10 mouse cellular contexts compared by ENCODE assay signal in the genomic region with DNA sequence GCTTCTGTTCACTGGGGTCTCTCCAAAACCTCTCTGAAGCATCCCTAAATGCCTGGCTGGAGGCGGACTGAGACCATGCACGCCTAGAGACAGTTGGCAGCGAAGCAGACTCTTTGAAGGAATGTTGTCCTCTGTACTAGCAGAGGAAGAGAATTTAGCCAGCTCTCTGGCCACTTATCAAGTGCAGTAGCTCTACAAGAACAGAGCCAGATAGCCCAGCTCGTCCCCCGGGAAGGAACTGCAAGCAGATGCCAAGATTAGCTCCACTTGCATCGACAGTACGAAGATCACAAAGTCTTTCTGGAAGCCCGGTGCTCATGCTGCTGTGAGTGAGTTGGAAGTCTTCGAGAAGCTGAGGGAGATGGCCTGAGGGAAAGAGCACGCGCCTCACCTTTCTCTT.
DNase-seq lines count a peak whose midpoint lies in the region; ATAC-seq lines count a peak whose summit lies in the region.
"Had no signal": no experiment of that assay in that cellular context is flagged by ENCODE, and none has a peak within 500 bp of the region (broad histone marks: within the 10 kb centered on the region; RNA-seq: fewer than 3 reads in every experiment).

No protein-coding gene starts in this region.

- no peaks in the 10 kb centered on the region for H3K27me3 ChIP-seq in heart, embryonic 12.5 days (replicated peaks)
- H3K27me3 ChIP-seq: liver, embryonic 13.5 days had no signal

- no peaks in the 10 kb centered on the region for H3K9me3 ChIP-seq in heart, embryonic 12.5 days (replicated peaks)
- H3K9me3 ChIP-seq: liver, embryonic 13.5 days had no signal

- no peak overlapping the region for H3K9ac ChIP-seq in heart, embryonic 12.5 days
- H3K9ac ChIP-seq: liver, embryonic 13.5 days had no signal

- ATAC-seq in heart, embryonic 12.5 days (ENCODE audit: insufficient number of reproducible peaks, low FRiP score), result no peak
- no peak for ATAC-seq in CD4-positive, CD25-positive, alpha-beta regulatory T cell, adult 4 months

- peaks cover 57% of the 10 kb centered on the region for H3K4me1 ChIP-seq in heart, embryonic 12.5 days (replicated peaks)

- WGBS in heart, embryonic 12.5 days, result 32% methylated on average over 11 of the region's 11 CpGs

- H3K4me3 ChIP-seq in heart, embryonic 12.5 days, result no peak overlapping the region
- H3K4me3 ChIP-seq: liver, embryonic 13.5 days had no signal

- no peak overlapping the region for H3K4me2 ChIP-seq in heart, embryonic 12.5 days
- H3K4me2 ChIP-seq: liver, embryonic 13.5 days had no signal

- no peak overlapping the region for H3K27ac ChIP-seq in heart, embryonic 12.5 days (ENCODE audit: poor library complexity, severe bottlenecking)
- H3K27ac ChIP-seq: liver, embryonic 13.5 days had no signal

- peak; percentile 98 for DNase-seq in heart, adult 11 months
- DNase-seq in lung, postnatal 14 days, result peak; percentile 21
- no peak for DNase-seq in lung, postnatal 25 days (ENCODE audit: low spot score)
- peak; percentile 71 to 85 for DNase-seq in heart, adult 18-20 months
- peak; percentile 63 for DNase-seq in heart, postnatal 4 days
- DNase-seq in layer of hippocampus, adult 9-11 months, result no peak
- DNase-seq: cerebellum, postnatal 25 days; liver, embryonic 13.5 days had no signal

- H3K36me3 ChIP-seq in heart, embryonic 12.5 days, result no peaks in the 10 kb centered on the region
- H3K36me3 ChIP-seq: liver, embryonic 13.5 days had no signal

Comparison
In these comparisons a context has a peak if more than half of its experiments do, and no peak if none do; other contexts are left out.
1. DNase-seq: peak in heart, adult 11 months (single experiment), lung, postnatal 14 days (single experiment), heart, adult 18-20 months (2 of 2) and heart, postnatal 4 days (single experiment); none in lung, postnatal 25 days (single experiment) and layer of hippocampus, adult 9-11 months (single experiment).